Mouse (Mus musculus) small intestine, adult 2 months (tissue): ENCODE data around the gene Cyp2j12. TPM values are rescaled to one million over a fixed set of nuclear protein-coding genes. Genes with fewer than 3 reads are reported as not detected.
"Not testable (repeated sequence)": the region's sequence is repeated elsewhere in the genome, so short reads cannot be mapped to it uniquely, and the experiment has no call there.

Experiments used
- H3K27ac ChIP-seq: fragments of 200-500 bp; 2 replicates; pipeline ENCODE4 v1.5.1; 2012; ENCODE audit warnings: low read depth, low read length, control low read depth, inconsistent platforms; ENCODE audit not compliant: insufficient read depth
- H3K27me3 ChIP-seq: fragments of 200-500 bp; 2 replicates; pipeline ENCODE4 v1.6.1; 2012; ENCODE audit warnings: mild to moderate bottlenecking, moderate library complexity, low read length, inconsistent platforms; ENCODE audit not compliant: control insufficient read depth, insufficient read depth
- H3K36me3 ChIP-seq: fragments of 200-500 bp; 2 replicates; pipeline ENCODE4 v1.6.1; 2012; ENCODE audit warnings: mild to moderate bottlenecking, low read length, control low read depth, inconsistent platforms; ENCODE audit not compliant: control insufficient read depth, insufficient read depth
- H3K4me1 ChIP-seq: fragments of 200-500 bp; 2 replicates; pipeline ENCODE4 v1.6.1; 2012; ENCODE audit warnings: low read length, inconsistent platforms, mixed read lengths; ENCODE audit not compliant: control insufficient read depth, insufficient read depth, insufficient read length
- H3K4me3 ChIP-seq: fragments of 200-500 bp; 2 replicates; pipeline ENCODE4 v1.5.1; 2012; ENCODE audit warnings: low read depth, mild to moderate bottlenecking, control low read depth, inconsistent platforms, low read length, moderate library complexity
- CTCF ChIP-seq: fragments of 200-500 bp; IDR thresholded peaks from 2 replicates; pipeline ENCODE4 v1.5.1; 2012; ENCODE audit warnings: low read depth, mild to moderate bottlenecking, control low read depth, inconsistent platforms, low read length, moderate library complexity, mixed read lengths; ENCODE audit not compliant: insufficient replicate concordance, insufficient read length; ENCODE audit errors: extremely low read depth
- POLR2A ChIP-seq: fragments of 200-500 bp; IDR thresholded peaks from 2 replicates; pipeline ENCODE4 v1.6.1; 2012; ENCODE audit warnings: low read depth, mild to moderate bottlenecking, control low read depth, inconsistent platforms, low read length, moderate library complexity
- WGBS: fragments of 180-500 bp; shearing (Covaris S2); methylation state at CpG from one replicate; pipeline ENCODE4 v1.1.7; 2018; 5-methylcytosine and 5-hydroxymethylcytosine counted together
- polyA plus RNA-seq: library from polyadenylated mRNA; depleted of rRNA; stranded (reverse); fragments of >200 nt; gene quantifications from 2 replicates; pipeline ENCODE4 v1.2.3, GENCODE M21; 2012; rRNA removed

Cyp2j12 gene
- not detected in 2 replicates for polyA plus RNA-seq

DNA sequence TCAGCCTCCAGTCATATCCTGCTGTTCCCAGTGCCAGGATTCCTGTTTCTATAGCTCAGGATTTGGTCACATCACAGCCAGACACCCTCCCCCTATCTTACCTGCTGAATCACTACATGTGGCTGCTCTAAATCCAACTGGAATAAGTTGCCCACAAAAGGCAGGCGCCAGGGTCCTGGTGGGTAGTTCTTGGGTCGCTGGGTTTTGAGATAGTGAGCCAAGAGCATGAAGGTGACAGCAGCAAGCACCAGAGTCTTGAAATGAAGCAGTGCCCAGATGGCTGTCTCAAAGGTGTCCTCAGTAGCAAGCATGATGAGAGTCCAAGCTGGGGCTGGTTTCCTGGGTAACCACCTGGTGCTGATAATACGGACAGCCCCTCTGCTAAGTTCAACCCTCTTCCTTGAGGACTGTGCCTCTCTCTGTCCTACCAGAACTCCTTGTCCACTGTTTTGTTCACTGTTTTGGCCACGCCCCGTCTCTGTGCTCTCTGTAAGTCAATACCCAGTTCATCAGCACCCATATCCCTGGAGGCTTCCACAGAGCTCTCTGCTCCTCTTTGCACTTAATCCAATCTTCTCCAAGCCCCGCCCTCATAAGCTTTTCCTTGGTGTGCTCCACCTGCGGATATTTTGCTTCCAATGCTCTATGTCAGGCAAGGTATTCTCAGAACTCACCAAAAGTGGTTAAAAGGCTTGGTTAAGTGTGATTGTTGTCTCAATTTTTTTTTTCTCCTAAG, at the start of gene Cyp2j12:
Gene Cyp2j12 (minus strand): TSS at position 421 of the 736 bp plus-strand sequence.
- Histone ChIP-seq H3K27me3 (no peaks in the 10 kb centered on the region), H3K4me3 (no peak within 1 kb of the TSS), H3K36me3 (no peaks in the 10 kb centered on the region), H3K4me1 (no peaks in the 10 kb centered on the region), H3K27ac (no peak within 1 kb of the TSS)
- 63% methylated on average over 7 of the region's 7 CpGs for WGBS
- TF ChIP-seq POLR2A = no peak
- no peak for TF ChIP-seq CTCF

- H3K27ac ChIP-seq, H3K36me3 ChIP-seq, H3K4me1 ChIP-seq, H3K4me3 ChIP-seq, H3K27me3 ChIP-seq: not testable (repeated sequence)
- 82% methylated on average over 5 of the region's 5 CpGs for WGBS
These were observed 48.4 kb upstream of the Cyp2j12 start for GRCm38 (mm10) chr4:96189321-96189720.

- not testable (repeated sequence) for H3K27ac ChIP-seq, H3K36me3 ChIP-seq, H3K4me1 ChIP-seq, H3K27me3 ChIP-seq, H3K4me3 ChIP-seq
- WGBS = 82% methylated on average over 2 of the region's 2 CpGs
These were observed 47.7 kb upstream of the Cyp2j12 start for GRCm38 (mm10) chr4:96188671-96189070.

- 77% methylated on average over 2 of the region's 2 CpGs for WGBS
- not testable (repeated sequence) for H3K27me3 ChIP-seq
These were observed 47.2 kb upstream of the Cyp2j12 start for GRCm38 (mm10) chr4:96188146-96188545.

GRCm38 (mm10) chr4:96184716-96185115, 43.8 kb upstream of the Cyp2j12 start:
- H3K36me3 ChIP-seq, H3K27ac ChIP-seq, H3K4me1 ChIP-seq, H3K4me3 ChIP-seq, H3K27me3 ChIP-seq: not testable (repeated sequence)
- WGBS = 82% methylated on average over 2 of the region's 2 CpGs

More at GRCm38 (mm10) chr4:96188146-96188545, 47.2 kb upstream of the Cyp2j12 start:
- H3K27ac ChIP-seq, H3K4me1 ChIP-seq, H3K4me3 ChIP-seq, H3K36me3 ChIP-seq: not testable (repeated sequence)

DNA sequence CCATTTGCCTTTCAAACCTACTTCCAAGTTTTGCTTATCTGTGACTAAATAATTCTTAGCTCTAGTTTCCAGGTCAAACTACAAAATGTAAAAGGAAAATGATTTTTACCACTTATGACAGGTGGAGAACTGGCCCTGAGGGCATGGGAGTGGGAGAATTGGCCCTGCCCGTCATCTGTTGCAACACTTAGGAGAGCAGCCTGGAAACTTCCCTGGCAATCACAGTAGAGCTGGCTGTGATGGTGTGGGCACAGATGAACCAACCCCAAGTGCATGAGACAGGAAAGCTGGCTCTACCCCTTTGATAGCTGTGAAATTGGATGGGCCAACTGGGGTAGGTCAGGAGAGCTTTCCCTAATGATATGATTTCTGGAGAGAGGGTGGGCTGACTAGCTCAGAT, 21.9 kb upstream of the Cyp2j12 start:
- Histone ChIP-seq H3K36me3 (no peaks in the 10 kb centered on the region), H3K4me1 (no peaks in the 10 kb centered on the region), H3K27ac (no peak overlapping the region), H3K4me3 (no peak overlapping the region), H3K27me3 (no peaks in the 10 kb centered on the region)
- WGBS = 81% methylated on average over 1 of the region's 1 CpGs
- no peak for TF ChIP-seq CTCF

DNA sequence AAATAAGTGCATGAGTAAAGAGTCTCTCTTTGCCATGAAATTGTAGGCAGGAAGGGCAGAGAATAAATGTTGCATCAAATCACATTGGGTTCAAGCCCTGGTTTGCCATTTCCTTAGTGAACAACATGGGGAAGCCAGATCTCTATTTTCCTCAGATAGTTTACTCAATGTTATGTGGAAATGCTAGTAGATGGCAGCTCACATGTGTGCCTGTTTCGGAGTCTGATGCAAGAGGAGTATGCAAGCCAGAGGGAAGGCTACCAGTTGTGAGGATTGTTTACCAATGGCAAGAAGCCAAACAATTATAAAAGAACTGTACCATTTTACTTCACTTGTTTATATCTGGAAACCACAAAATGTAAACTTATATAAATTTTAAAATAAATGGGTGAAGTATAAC, 20.6 kb upstream of the Cyp2j12 start:
- Histone ChIP-seq H3K36me3 (no peaks in the 10 kb centered on the region), H3K4me3 (no peak overlapping the region), H3K4me1 (no peaks in the 10 kb centered on the region), H3K27me3 (no peaks in the 10 kb centered on the region), H3K27ac (no peak overlapping the region)
- whole genome bisulfite sequencing = 63% methylated on average over 1 of the region's 1 CpGs
- TF ChIP-seq POLR2A (no peak), CTCF (no peak)

DNA sequence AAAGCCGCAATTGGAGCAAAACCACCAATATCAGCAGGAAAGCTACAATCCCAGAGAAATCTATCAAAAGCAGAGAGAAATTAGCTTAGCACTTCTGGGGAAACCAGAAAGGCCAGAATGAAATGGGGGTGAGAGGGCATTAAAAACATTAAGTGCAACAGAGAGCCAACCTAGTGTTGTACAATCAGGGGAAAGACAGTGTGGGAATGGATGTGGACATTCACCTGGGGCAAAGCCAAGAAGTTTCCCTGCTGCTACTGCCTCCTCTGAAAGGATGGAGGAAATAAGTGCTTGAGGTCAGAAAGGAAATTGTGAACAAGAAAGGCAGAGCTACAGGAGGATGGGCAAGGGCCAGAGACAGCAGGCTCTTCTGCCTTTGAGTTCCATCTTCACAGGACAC, 1.7 kb downstream of the Cyp2j12 start:
- 90% methylated on average over 1 of the region's 1 CpGs for WGBS
- Histone ChIP-seq H3K27me3 (no peaks in the 10 kb centered on the region), H3K27ac (no peak overlapping the region)

More for the DNA sequence above, 1.7 kb downstream of the Cyp2j12 start:
- no peak overlapping the region for H3K4me3 ChIP-seq
- H3K4me1 ChIP-seq = no peaks in the 10 kb centered on the region
- H3K36me3 ChIP-seq = no peaks in the 10 kb centered on the region
- TF ChIP-seq CTCF (no peak), POLR2A (no peak)
